Mouse (Mus musculus) forebrain, embryonic 11.5 days (tissue): ENCODE data around the gene Gnpat. TPM values are rescaled to one million over a fixed set of nuclear protein-coding genes. Genes with fewer than 3 reads are reported as not detected.
"Not testable (repeated sequence)": the region's sequence is repeated elsewhere in the genome, so short reads cannot be mapped to it uniquely, and the experiment has no call there.

ENCODE experiments used
- ATAC-seq: fragments of 200-750 bp; cut with Nextera tagmentation; replicated peaks from 2 replicates; pipeline ENCODE4 v1.8.0; 2017; ENCODE audit warnings: moderate TSS enrichment; ENCODE audit not compliant: low FRiP score
- DNase-seq: peaks from one replicate; pipeline ENCODE4 v3.0.0-alpha.2; 2017; ENCODE audit warnings: low spot score
- H3K27ac ChIP-seq: fragments of 300-500 bp; sonication (generic); 2 replicates; pipeline ENCODE4 v1.5.1; 2014; ENCODE audit warnings: low read depth, low read length
- H3K27me3 ChIP-seq: fragments of 300-500 bp; sonication (generic); 2 replicates; pipeline ENCODE4 v1.6.1; 2014; ENCODE audit warnings: mild to moderate bottlenecking, low read length, mixed read lengths; ENCODE audit not compliant: control insufficient read depth, insufficient read depth
- H3K36me3 ChIP-seq: fragments of 300-500 bp; sonication (generic); 2 replicates; pipeline ENCODE4 v1.6.1; 2014; ENCODE audit warnings: mild to moderate bottlenecking, low read length, moderate library complexity, mixed read lengths; ENCODE audit not compliant: control insufficient read depth, insufficient read depth
- H3K4me1 ChIP-seq: fragments of 300-500 bp; sonication (generic); replicated peaks from 2 replicates; pipeline ENCODE4 v1.6.1; 2014; ENCODE audit warnings: low read length, mixed read lengths; ENCODE audit not compliant: control insufficient read depth, insufficient read depth
- H3K4me2 ChIP-seq: fragments of 300-500 bp; sonication (generic); 2 replicates; pipeline ENCODE4 v1.6.1; 2014; ENCODE audit warnings: low read depth, mild to moderate bottlenecking, low read length, moderate library complexity, mixed read lengths; ENCODE audit not compliant: severe bottlenecking
- H3K4me3 ChIP-seq: fragments of 300-500 bp; sonication (generic); 2 replicates; pipeline ENCODE4 v1.5.1; 2014; ENCODE audit warnings: low read depth, low read length
- H3K9ac ChIP-seq: fragments of 300-500 bp; sonication (generic); 2 replicates; pipeline ENCODE4 v1.6.1; 2014; ENCODE audit warnings: low read length
- H3K9me3 ChIP-seq: fragments of 300-500 bp; sonication (generic); 2 replicates; pipeline ENCODE4 v1.6.1; 2016; ENCODE audit warnings: low read length, mixed read lengths; ENCODE audit not compliant: control insufficient read depth
- WGBS: fragments of 180-500 bp; shearing (Covaris S2); extraction: QIAGEN DNeasy Blood & Tissue Kit; methylation state at CpG from one replicate; pipeline ENCODE4 v1.1.7; 2014; 5-methylcytosine and 5-hydroxymethylcytosine counted together
- polyA plus RNA-seq: library from polyadenylated mRNA; unstranded; fragments of >200 nt; fragmentation: Nextera tagmentation; extraction: Ambion mirVana; gene quantifications from 2 replicates; pipeline ENCODE4 v1.2.1, GENCODE M21; 2014

The Gnpat gene
- polyA plus RNA-seq, 1 experiment from 2014 or later: 153 TPM

DNA sequence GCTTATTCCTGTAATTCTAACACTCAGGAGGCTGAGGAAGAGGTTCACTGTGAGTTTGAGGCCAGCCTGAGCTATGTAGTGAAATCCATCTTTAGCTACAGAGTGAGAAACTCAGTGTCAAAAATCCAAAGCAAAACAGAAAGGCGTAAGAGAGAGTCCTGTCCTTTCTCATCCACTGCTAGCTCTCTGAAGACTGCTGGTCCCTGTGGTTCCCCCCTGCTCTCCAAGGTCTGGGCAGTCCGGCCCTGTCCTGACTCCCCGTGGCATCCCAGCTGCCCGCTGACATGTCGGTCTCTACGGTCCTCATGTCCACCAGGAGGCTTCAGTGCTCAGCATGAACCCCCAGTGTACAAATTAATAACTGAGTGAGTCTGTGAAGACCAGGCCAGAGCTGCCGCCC lies 26.6 kb upstream of the Gnpat start:
- ATAC-seq (no peak), DNase-seq (no peak)
- 83% methylated on average over 7 of the region's 7 CpGs for WGBS
- Histone ChIP-seq H3K27ac (no peak overlapping the region), H3K36me3 (peaks cover 8% of the 10 kb centered on the region; the same call in 1 of the 2 replicates), H3K4me3 (no peak overlapping the region), H3K9me3 (no peaks in the 10 kb centered on the region), H3K9ac (no peak overlapping the region), H3K4me1 (no peaks in the 10 kb centered on the region), H3K4me2 (no peak overlapping the region), H3K27me3 (no peaks in the 10 kb centered on the region)

DNA sequence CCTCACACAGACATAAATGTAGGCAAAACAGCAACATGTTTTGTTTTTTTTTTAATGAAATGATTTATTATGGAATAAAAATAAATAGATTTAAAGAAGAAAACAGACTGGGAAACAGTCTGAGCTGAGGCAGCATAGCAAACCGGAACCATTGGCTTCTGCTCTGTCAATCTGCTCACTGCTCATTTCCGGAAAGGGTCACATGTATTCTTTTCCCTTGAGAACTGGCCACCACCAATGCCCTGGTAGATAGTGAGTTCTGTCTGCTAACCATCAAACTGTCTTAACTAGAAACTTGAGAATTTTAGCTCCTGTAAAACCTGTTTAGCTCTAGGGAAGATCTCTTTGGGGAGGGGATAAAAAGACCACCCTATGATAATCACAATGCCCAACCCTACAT lies 25.9 kb upstream of the Gnpat start:
- WGBS: 96% methylated on average over 2 of the region's 2 CpGs
- no peaks in the 10 kb centered on the region for H3K4me1 ChIP-seq
- DNase-seq (no peak), ATAC-seq (no peak)
- no peak overlapping the region for H3K4me2 ChIP-seq
- no peaks in the 10 kb centered on the region for H3K27me3 ChIP-seq
- H3K9ac ChIP-seq: no peak overlapping the region
- H3K36me3 ChIP-seq: peaks cover 8% of the 10 kb centered on the region; the same call in 1 of the 2 replicates
- H3K4me3 ChIP-seq: no peak overlapping the region
- H3K9me3 ChIP-seq: no peaks in the 10 kb centered on the region
- no peak overlapping the region for H3K27ac ChIP-seq

DNA sequence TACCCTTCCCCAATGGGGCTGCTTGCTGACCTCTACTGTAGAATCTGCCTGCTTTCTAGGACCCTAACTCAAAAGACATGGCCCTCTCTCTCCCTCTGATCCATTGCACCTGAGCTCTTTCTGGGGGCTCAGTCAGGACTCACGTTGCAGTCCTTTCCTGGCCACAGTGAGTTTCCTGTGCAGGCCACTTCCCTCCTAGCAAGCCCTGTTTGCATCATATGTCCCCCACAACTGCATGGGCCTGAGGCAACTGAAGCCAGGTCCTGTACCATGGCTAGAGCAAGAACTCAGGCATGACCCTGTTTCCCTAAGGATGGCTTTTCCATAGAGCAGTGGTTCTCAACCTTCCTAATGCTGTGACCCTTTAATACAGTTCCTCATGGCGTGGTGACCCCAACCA lies 24.9 kb upstream of the Gnpat start:
- Histone ChIP-seq H3K4me1 (no peaks in the 10 kb centered on the region), H3K27me3 (no peaks in the 10 kb centered on the region), H3K9me3 (no peaks in the 10 kb centered on the region), H3K36me3 (peaks cover 8% of the 10 kb centered on the region; the same call in 1 of the 2 replicates), H3K4me2 (no peak overlapping the region), H3K9ac (no peak overlapping the region), H3K4me3 (no peak overlapping the region), H3K27ac (no peak overlapping the region)
- no peak for ATAC-seq
- 88% methylated on average over 2 of the region's 2 CpGs for WGBS
- no peak for DNase-seq

DNA sequence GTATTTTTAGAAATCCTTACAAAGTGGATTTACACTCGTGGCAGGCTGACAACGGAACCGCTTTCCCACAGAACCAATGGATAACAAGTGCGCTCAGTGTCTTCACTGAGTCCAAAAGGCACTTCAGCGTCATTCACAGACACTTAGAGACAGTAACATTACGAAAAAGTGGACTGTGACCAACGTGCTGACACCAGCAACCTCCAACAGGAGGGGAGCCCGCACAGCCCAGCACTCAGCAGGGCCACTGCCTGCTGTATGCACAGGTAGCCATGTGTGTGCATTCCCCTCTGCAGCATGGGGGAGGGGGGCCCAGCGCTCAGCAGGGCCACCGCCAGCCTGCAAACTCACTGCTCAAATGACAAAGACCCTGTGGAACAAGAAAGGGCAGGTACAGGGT lies 23.5 kb upstream of the Gnpat start:
- Histone ChIP-seq H3K9me3 (no peaks in the 10 kb centered on the region), H3K27me3 (no peaks in the 10 kb centered on the region), H3K4me1 (no peaks in the 10 kb centered on the region), H3K4me2 (no peak overlapping the region), H3K36me3 (peaks cover 8% of the 10 kb centered on the region; the same call in 1 of the 2 replicates), H3K9ac (no peak overlapping the region), H3K27ac (no peak overlapping the region), H3K4me3 (no peak overlapping the region)
- WGBS: 92% methylated on average over 10 of the region's 10 CpGs
- no peak for ATAC-seq
- no peak for DNase-seq

DNA sequence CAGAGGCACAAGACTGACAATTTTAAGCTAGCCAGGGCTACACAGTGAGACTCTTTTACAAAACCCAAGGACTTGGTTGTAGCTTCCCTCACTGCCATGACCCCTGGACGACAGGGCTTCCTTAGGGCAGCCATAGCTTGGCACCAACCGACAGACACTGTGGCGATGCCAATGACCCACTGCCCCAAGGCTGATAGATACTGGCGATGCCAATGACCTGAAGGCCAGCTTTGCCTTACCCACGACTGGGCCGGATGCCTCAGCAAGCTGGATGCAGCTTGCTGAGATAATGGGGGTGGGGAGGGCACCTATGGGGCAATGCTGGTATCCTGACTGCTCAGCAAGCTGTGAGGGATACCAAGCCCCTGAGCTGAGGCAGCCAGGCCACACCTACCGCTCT lies 21.9 kb upstream of the Gnpat start:
- no peak for DNase-seq
- 95% methylated on average over 7 of the region's 7 CpGs for WGBS
- Histone ChIP-seq H3K9ac (no peak overlapping the region), H3K9me3 (no peaks in the 10 kb centered on the region), H3K4me1 (no peaks in the 10 kb centered on the region), H3K4me2 (no peak overlapping the region), H3K36me3 (peaks cover 8% of the 10 kb centered on the region; the same call in 1 of the 2 replicates), H3K27me3 (no peaks in the 10 kb centered on the region), H3K27ac (no peak overlapping the region), H3K4me3 (no peak overlapping the region)
- ATAC-seq: no peak

DNA sequence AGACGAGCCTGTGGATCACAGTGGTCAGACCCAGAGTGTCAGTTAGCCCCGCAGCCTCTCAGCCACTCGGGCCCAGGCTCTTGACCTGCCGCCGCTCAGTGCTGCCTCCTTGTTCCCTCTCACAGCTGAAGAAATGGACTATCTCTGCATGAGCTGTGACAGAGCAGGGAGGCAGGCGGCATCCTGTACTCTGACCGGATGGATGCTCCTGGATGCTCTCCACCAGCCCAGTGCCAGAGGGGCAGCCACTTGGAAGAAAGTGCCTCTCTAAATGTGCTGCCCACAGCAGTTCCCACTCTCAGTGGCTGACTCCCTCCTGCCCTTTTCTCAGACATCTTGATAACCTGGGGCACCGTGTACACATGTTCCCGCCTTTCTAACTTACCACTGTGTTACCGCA lies 21.1 kb upstream of the Gnpat start:
- no peak overlapping the region for H3K9ac ChIP-seq
- no peak overlapping the region for H3K4me3 ChIP-seq
- DNase-seq (no peak), ATAC-seq (no peak)
- H3K27me3 ChIP-seq: no peaks in the 10 kb centered on the region
- 92% methylated on average over 10 of the region's 10 CpGs for WGBS
- H3K4me1 ChIP-seq: no peaks in the 10 kb centered on the region
- no peak overlapping the region for H3K27ac ChIP-seq
- no peaks in the 10 kb centered on the region for H3K9me3 ChIP-seq
- H3K36me3 ChIP-seq: peaks cover 8% of the 10 kb centered on the region; the same call in 1 of the 2 replicates
- H3K4me2 ChIP-seq: no peak overlapping the region

DNA sequence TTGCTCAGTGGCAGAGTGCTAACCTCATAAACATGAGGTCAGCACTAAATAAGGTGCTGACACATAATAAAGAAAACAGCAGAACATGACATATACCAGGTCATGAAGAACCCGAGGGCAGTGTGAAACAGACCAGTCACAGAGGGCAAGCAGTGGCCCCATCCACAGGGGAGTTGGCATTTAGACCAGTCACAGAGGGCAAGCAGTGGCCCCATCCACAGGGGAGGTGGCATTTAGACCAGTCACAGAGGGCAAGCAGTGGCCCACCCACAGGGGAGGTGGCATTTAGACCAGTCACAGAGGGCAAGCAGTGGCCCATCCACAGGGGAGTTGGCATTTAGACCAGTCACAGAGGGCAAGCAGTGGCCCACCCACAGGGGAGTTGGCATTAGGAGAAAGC lies 19.9 kb upstream of the Gnpat start:
- 76% methylated on average over 1 of the region's 1 CpGs for WGBS
- H3K9me3 ChIP-seq, H3K27me3 ChIP-seq, H3K4me1 ChIP-seq, H3K36me3 ChIP-seq, H3K4me2 ChIP-seq, H3K4me3 ChIP-seq, DNase-seq, ATAC-seq, H3K27ac ChIP-seq, H3K9ac ChIP-seq: not testable (repeated sequence)

DNA sequence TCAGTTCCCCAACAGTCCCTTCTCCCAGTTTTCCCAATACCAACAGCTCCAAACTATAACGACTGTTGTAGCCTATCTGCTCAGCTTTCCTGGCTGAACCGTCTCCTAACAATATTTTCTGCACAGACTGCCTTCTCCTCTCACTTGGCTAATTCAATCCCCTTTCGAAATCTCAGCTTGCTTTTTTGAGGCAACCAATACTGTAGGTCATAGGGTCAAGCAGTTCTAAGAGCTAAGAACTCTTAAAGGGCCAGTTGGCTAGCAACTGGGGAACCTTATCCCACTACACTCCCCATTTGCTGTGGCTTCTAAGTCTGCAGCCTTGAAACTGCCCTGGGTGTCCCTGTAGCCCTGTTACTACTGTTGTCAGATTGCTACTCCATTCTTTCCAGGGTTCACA lies 17.7 kb upstream of the Gnpat start:
- ATAC-seq (no peak), DNase-seq (no peak)
- Histone ChIP-seq H3K27me3 (no peaks in the 10 kb centered on the region), H3K9me3 (no peaks in the 10 kb centered on the region), H3K27ac (no peak overlapping the region), H3K36me3 (peaks cover 5% of the 10 kb centered on the region; the same call in 1 of the 2 replicates), H3K4me1 (no peaks in the 10 kb centered on the region), H3K4me3 (no peak overlapping the region), H3K9ac (no peak overlapping the region), H3K4me2 (no peak overlapping the region)
- WGBS: 75% methylated on average over 3 of the region's 3 CpGs

DNA sequence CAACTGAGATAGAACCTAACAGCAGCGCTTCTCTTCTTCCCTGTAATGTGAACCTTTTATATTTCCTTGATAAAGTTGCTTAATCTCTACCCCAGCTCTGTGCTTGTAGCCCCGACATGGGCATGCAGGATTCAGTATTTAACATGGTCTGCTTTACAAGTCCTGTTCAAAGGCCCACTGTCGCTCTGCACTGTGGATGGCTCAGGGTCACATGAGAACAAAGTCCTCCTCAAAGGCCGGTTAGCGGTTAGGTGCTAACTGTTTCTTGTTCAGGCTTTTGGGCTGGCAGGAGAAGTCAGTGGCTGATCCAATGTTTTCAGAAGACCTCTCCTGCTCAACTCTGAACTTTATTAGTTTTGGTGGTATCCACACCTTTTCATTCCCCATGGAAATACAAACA lies 17.3 kb upstream of the Gnpat start:
- ATAC-seq (no peak), DNase-seq (no peak)
- no peak overlapping the region for H3K4me3 ChIP-seq
- no peaks in the 10 kb centered on the region for H3K4me1 ChIP-seq
- no peak overlapping the region for H3K27ac ChIP-seq
- no peak overlapping the region for H3K4me2 ChIP-seq
- H3K27me3 ChIP-seq: no peaks in the 10 kb centered on the region
- H3K9ac ChIP-seq: no peak overlapping the region
- WGBS: 92% methylated on average over 5 of the region's 5 CpGs
- H3K9me3 ChIP-seq: no peaks in the 10 kb centered on the region
- peaks cover 3% of the 10 kb centered on the region; the same call in 1 of the 2 replicates for H3K36me3 ChIP-seq
